Mouse (Mus musculus): ENCODE data around the gene Gm20920. TPM values are rescaled to one million over a fixed set of nuclear protein-coding genes. Genes with fewer than 3 reads are reported as not detected.

Gene Gm20920
- polyA plus RNA-seq (2017; shearing (Covaris generic)): not detected

DNA sequence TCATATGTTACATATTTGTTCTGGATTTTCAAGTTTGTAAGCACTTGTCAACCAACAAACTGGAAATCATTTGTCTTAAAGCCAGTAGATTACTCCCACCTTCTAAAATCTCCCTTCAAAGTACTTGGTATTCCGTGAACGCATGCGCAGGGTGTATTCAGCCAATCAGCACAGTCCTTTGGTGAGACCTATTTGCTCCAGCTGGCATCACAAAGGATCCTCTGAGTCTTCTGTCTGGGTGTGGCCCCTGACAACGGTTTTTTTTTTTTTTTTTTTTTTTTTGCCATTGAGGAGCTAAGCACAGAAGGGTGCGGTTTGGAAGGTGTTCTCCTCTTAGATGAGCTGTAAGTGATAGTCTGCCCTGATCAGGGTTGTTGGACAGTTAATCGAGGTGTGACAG lies at the start of gene Gm20920:
TSS of gene Gm20920 (plus strand) at position 301 of the 400 bp plus-strand sequence.

